Mouse (Mus musculus): ENCODE data around the gene Ripk4.

Ripk4 gene

GRCm38 (mm10) chr16:97736562-97736961, 27.0 kb downstream of the Ripk4 start:
- no peak for DNase-seq (ENCODE audit: extremely low spot score, low read depth, low spot score)

DNA sequence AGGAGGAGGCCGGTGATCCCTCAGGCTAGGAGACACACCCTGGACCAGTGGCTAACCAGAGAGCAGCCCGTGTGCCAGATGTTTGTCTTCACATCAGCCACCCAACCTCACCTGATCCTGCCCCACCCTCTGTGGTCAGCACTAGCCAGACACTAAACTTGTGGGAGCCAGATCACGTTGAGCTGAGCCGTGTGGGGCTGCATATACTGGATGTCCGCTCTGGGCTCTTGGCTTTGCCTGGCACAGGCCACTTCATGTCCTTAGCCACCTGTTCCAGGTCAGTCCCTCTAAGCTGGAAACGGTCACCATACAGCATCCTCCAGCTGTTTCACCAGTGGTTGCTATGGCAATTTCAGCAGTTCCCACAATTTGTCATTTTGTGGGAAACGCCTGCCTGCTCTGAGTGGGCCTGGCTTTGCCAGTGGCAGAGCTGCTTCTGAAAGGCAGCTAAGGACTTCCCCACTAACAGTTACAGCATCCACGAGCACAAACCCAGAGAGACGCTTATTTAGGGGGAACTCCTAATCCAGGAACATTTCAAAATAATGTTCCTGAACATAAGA, 28.7 kb downstream of the Ripk4 start:
- no peak for DNase-seq (ENCODE audit: extremely low spot score, low read depth, low spot score)

DNA sequence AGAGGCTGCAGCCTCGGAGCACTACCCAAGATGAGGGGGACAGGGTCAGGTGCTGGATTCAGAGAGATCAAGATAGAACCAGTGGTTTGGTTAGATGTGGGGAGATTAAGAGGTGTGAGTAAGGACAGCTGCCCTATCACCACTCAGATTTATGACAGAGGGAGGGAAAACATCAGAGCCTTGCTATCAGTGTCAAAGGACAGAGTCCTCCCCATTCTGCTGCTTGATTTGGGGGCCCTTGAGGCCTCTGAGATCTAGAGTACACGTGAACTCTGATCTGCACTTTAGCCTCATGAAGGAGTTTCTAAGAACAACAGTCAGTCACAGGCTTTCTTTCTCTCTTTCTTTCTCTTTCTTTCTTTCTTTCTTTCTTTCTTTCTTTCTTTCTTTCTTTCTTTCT, 30.0 kb downstream of the Ripk4 start:
- DNase-seq (ENCODE audit: extremely low spot score, low read depth, low spot score), result no peak

GRCm38 (mm10) chr16:97730321-97730720, 33.3 kb downstream of the Ripk4 start:
- DNase-seq (ENCODE audit: extremely low spot score, low read depth, low spot score), result no peak

DNA sequence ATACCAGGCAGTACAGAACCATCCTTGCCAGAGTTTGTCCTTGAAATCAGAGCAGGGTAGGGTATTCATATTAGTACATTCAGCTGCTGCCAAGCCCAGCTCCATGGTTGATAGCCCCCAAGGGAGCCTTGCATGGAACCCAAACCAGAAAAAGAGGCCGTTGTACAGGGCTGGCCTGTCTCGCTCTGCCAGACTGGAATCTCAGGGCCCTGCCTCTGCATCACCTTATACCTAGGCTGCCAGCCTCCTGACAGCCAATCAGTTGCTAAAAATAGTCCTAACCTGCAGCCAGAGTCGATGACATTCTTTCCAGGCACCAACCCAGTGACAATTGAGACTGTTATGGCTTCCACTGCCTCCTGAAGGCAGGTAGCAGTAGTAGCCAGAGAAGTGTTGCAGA, 37.2 kb downstream of the Ripk4 start:
- no peak for DNase-seq (ENCODE audit: extremely low spot score, low read depth, low spot score)

DNA sequence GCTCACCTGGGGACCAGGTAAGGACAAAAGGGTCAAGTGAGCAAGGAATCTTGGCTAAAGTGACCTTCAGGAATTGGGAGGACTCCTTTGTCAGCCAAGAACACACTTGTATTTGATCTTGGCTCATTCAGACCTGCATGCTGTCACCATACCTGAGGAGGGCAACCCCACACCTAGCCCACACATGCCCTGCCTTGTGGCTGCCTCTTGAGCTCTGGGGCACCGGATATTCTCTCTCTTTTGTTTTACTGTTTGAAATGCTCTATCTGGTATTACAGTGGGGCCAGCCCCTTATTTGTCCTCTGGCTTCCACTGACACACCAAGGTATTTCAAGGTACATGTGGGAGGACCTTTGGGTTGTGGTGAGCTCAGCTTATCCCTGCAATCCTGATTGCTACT, 43.5 kb downstream of the Ripk4 start:
- no peak for DNase-seq (ENCODE audit: extremely low spot score, low read depth, low spot score)

- DNase-seq (ENCODE audit: extremely low spot score, low read depth, low spot score), result no peak
These were observed 44.1 kb downstream of the Ripk4 start for GRCm38 (mm10) chr16:97719392-97719983.

GRCm38 (mm10) chr16:97716567-97716966, 47.0 kb downstream of the Ripk4 start:
- DNase-seq (ENCODE audit: extremely low spot score, low read depth, low spot score), result no peak

GRCm38 (mm10) chr16:97712129-97712528, 51.5 kb downstream of the Ripk4 start:
- DNase-seq (ENCODE audit: extremely low spot score, low read depth, low spot score), result no peak

- no peak for DNase-seq (ENCODE audit: extremely low spot score, low read depth, low spot score)
These were observed 61.7 kb downstream of the Ripk4 start for GRCm38 (mm10) chr16:97701871-97702270.

DNA sequence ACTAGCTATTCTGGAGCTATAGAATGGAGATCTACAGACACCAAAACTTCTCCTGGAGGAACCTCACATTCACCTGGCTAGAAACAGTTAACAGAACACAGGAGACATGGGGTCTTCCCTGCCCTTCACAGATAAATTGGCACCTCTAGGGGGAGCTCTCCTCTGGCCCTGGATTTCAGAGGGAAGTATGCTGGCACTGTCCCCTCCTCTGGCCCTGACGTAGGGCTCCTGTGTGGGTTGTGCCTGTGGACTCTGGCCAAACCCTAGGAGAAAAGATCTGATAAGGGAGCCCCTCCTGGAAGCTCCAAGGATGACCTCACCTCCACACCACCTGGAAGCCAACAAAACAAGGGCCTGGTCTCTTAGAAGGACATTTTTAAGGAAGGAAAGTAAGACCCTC, 65.8 kb downstream of the Ripk4 start:
- no peak for DNase-seq (ENCODE audit: extremely low spot score, low read depth, low spot score)

GRCm38 (mm10) chr16:97695709-97696108, 67.9 kb downstream of the Ripk4 start:
- DNase-seq (ENCODE audit: extremely low spot score, low read depth, low spot score), result no peak
